Mouse (Mus musculus) gastrocnemius, postnatal 25 days (tissue): ENCODE results near the gene Wbp1. TPM values are rescaled to one million over a fixed set of nuclear protein-coding genes. Genes with fewer than 3 reads are reported as not detected.

ENCODE experiments used
- DNase-seq: peaks from one replicate; pipeline ENCODE4 v3.0.0; 2022
- total RNA-seq, 2 experiments: library from RNA; stranded (reverse); gene quantifications; 1 replicate in 1 of 2; 2 replicates in 1 of 2; pipeline ENCODE4 v1.2.3; 2021

Wbp1 gene
- total RNA-seq, 2 experiments from 2014 or later: 37.8 to 38.2 TPM

DNA sequence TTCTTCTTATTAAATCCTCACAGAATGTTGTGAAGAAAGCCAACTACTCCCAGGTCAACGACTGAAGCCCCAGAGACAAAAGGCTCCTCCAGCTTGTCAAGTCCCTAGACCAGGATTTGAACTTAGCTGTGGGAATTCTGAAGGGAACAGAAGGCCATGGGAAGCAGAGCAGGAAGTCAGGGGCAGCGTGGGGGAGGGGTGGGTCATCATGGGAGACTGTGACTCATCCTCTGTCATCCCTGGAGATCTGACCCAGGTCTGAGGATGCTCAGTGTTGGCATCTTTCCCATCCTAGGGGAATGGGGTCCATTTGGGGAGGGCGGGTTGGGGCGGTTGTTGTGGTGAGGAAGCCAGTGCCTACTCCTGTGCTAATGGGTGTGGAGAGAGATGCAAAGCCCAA is 20.3 kb upstream of the Wbp1 start:
- no peak for DNase-seq

GRCm38 (mm10) chr6:83140044-83140443 is 18.7 kb upstream of the Wbp1 start:
- DNase-seq: no peak

DNA sequence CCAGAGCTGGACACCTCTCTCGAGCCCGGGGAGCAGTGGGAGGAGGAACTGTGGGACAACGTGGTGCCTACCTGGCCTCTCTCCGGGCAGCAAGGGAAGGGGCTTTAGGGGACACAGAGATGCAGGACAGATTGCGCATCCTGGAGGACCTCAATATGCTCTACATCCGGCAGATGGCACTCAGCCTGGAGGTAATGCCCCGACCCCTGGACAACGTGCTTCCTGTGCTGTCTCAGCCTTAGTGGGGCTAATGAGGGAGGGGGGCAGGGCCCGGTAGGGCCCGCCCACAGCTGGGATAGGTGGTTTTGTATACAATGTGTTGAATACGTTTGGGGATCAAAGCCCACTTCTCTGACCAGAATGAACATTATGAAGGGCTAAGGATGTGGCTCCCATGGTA is 16.7 kb upstream of the Wbp1 start:
- peak; percentile 52 for DNase-seq

GRCm38 (mm10) chr6:83137576-83137950 is 16.2 kb upstream of the Wbp1 start:
- peak; percentile 93 for DNase-seq

- DNase-seq: peak; percentile 87
Observed at GRCm38 (mm10) chr6:83136881-83137575, 15.7 kb upstream of the Wbp1 start.

DNA sequence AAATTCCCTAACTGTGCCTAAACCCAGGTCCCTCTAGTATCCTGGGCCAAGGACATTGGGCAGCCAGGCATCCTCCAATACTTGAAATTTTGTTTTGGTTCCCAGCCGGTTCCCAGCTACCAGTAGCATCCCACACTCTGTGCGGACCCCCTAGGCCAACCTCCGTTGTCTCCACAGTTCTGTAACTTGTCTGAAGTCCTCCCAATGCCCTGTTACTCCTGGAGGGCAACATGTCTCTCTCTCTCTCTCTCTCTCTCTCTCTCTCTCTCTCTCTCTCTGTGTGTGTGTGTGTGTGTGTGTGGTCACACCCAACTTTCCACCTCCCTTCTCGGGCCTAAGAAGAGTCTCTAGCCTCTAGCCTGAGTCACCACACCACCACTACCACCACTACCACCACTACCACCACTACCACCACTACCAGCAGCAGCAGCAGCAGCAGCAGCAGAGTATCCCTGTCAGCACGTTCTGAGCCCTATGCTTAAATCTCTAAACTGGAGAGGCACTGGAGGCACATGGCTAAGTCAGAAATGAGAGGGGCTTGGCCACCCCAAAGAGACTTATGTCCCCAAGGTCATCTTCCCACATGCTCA is 15.0 kb upstream of the Wbp1 start:
- DNase-seq: no peak

DNA sequence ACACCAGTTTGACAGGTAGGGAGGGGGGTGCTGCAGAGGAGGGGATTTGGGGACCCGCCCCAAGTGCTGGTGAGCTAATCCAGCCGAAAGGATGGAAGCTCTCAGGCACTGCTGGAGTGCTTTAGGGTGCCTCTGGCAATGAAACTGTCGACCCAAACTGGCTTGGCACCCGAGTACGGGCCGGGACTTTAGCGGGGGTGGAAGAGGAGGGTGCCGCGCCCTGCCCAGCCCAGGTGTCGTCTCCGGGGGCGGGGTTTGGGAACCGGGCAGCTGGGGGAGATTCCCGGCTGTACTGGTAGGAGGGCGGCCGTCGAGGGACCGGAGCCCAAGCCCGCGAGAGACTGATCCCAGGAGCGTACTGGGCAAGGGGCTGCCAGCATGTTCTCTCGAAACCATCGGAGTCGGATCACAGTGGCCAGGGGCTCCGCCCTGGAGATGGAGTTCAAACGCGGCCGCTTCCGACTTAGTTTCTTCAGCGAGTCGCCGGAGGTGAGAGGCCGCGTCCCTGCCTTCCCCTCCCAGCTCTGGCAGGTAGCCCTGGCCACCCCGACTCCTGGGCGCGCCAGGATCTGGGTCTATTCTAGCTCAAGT is 14.3 kb upstream of the Wbp1 start:
- peak; percentile 65 for DNase-seq

DNA sequence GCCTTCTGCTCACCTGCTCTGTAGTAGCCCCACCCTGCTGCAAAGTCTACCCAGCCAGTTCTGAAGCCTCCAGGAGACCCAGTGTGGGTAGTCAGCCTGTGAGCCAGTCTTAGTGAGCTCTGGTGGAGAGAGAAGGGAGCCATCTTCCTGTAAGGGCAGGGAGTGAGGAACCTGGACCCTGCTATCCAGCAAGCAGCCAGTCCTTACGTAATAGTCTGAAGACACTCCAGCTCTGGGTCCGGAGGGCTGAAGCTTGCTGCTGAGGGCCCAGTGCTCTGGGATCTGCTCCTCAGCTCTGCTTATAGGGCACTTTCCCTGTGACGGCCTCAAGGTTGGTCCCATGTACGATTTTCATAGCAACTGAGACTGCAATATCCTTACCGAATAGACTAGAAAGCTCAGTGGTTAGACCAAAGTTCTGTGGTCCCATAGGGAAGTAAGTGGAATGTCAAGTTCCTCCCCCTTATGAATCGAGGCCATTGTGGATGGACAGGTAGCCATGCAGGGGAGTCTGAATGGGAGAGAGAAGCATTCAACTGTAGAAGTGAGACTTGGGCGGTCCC is 13.7 kb upstream of the Wbp1 start, which contains the start of gene Rtkn:
Gene Rtkn, plus strand, starts transcription at position 513 of the 563 bp plus-strand sequence.
- no peak for DNase-seq

- DNase-seq: no peak
Observed at GRCm38 (mm10) chr6:83134226-83134625, 12.9 kb upstream of the Wbp1 start.

GRCm38 (mm10) chr6:83132176-83132919 is 11.0 kb upstream of the Wbp1 start:
- no peak for DNase-seq

DNA sequence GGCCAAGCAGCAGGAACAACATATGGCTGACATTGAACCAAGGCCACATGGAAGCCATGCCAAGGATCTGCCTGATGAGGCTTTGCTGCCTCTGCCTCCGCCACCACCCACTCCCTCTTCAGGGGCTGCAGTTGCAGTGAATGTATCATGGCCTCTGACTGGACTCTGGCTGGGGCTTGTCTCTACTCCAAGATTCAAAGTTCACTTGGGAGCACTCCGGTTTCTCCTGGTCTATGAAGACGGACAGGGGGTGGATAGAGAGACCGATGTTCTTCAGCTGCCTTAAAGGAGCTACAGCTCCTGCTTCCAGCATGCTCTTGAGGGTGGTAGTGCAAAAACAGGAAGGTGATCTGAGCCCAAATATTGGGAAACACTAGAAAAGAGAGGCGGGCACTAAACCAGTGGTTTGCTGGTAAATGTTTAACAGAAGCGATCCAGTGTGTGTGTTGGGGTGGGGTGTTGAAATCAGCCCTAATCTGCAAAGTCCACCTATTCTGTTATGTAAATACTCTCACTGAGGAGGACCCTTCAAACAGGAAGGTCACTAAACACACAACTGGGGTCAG is 10.2 kb upstream of the Wbp1 start:
- no peak for DNase-seq

DNA sequence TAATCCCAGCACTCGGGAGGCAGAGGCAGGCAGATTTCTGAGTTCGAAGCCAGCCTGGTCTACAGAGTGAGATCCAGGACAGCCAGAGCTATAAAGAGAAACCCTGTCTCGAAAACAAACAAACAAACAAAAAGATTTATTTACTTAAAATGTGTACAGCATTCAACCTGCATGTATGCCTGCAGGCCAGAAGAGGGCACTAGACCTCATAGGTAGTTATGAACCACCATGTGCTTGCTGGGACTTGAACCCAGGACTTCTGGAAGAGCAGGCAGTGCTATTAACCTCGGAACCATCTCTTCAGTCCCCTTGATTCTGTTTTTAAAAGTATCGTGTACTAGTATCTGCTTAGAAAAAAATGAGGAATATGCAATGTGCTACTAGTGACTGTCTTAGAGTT is 6.1 kb upstream of the Wbp1 start:
- DNase-seq: no peak

GRCm38 (mm10) chr6:83125331-83125730 is 4.0 kb upstream of the Wbp1 start, which contains the start of gene Ino80b:
Gene Ino80b, minus strand, starts transcription at chr6:83125431.
- DNase-seq: no peak

- DNase-seq: peak; percentile 89
Observed at GRCm38 (mm10) chr6:83124851-83125312, 3.5 kb upstream of the Wbp1 start.

DNA sequence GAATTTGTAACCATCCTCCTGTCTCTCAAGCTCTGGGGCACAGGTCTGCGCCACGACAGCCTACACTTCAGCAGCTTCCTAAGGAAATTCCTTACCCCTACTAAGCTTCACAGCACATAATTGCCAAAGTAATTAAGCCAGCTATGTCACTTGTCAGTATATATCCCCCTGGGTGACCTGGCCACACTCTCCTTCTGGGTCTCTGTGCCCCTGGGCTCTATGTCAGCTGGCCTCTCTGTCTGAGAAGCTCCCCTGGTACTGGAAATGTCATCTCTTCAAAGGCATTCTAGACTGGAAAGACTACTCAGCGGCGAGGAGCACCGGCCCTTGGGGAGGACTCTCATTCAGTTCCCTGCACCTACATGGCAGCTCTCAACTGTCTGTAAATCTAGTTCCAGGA is 1.6 kb upstream of the Wbp1 start:
- DNase-seq: no peak

GRCm38 (mm10) chr6:83121863-83122710 is 728 bp upstream of the Wbp1 start:
- DNase-seq: no peak

DNA sequence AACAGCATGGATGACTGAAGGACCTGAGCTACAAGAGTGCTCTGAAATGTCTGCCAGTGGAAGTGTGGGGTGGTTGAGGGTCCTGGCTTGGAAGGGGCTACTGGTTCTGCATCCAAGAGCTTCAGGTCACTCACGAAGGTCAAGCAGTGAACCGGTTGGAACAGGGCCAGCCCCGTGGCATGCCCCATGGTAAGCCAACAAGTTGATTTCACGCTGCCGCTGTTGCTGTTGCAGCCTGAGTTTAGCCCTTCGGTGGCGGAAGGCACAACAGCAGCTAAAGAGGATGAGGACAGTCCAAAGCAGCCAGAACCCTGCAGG is 1.7 kb downstream of the Wbp1 start:
- no peak for DNase-seq

- no peak for DNase-seq
Observed at GRCm38 (mm10) chr6:83118825-83119733, 2.3 kb downstream of the Wbp1 start.

- DNase-seq: no peak
Observed at GRCm38 (mm10) chr6:83118369-83118768, 3.0 kb downstream of the Wbp1 start.

DNA sequence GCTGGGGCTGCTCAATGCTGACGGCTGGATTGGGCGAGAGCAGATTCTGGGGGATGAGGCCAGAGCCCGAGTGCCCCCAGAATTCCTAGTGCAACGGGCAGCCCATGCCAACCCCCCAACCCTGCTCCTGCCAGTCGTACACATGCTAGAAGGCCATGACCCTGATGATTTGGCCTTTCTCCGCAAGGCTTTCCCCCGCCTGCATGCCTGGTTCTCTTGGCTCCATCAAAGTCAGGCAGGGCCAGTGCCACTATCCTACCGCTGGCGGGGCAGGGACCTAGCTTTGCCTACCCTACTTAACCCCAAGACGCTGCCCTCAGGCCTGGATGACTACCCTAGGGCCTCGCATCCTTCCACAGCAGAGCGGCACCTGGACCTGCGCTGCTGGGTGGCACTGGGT is 3.7 kb downstream of the Wbp1 start:
- DNase-seq: no peak

- no peak for DNase-seq
Observed at GRCm38 (mm10) chr6:83117165-83117438, 4.3 kb downstream of the Wbp1 start.
